Mouse (Mus musculus) CH12.LX (cell line): ENCODE measurements around the gene Mprip. TPM values are rescaled to one million over a fixed set of nuclear protein-coding genes. Genes with fewer than 3 reads are reported as not detected.
"Not testable (repeated sequence)": the region's sequence is repeated elsewhere in the genome, so short reads cannot be mapped to it uniquely, and the experiment has no call there.

Experiments
- DNase-seq: peaks from one replicate; pipeline ENCODE4 v3.0.0-alpha.2; 2013; ENCODE audit errors: extremely low read depth
- H3K27ac ChIP-seq: 2 replicates; pipeline ENCODE4 v1.5.1; 2012; ENCODE audit warnings: low read depth, mild to moderate bottlenecking, control low read depth, moderate library complexity; ENCODE audit not compliant: insufficient read depth
- H3K27me3 ChIP-seq: replicated peaks from 2 replicates; pipeline ENCODE3; 2012; ENCODE audit warnings: inconsistent platforms
- H3K36me3 ChIP-seq, 2 experiments: replicated peaks in 1 of 2; 2 replicates each; pipeline versions ENCODE3 to v1.6.1; 2012; ENCODE audit warnings: inconsistent platforms in 1 of 2, low read length in 1 of 2, mild to moderate bottlenecking in 1 of 2, mixed read lengths in 1 of 2, moderate library complexity in 1 of 2; ENCODE audit not compliant: control insufficient read depth in 1 of 2, insufficient read depth in 1 of 2
- H3K4me1 ChIP-seq, 2 experiments: 2 replicates each; pipeline ENCODE4 v1.6.1; 2012; ENCODE audit warnings: inconsistent platforms in 1 of 2, moderate library complexity in 1 of 2; ENCODE audit not compliant: insufficient read depth in 2 of 2, control insufficient read depth in 1 of 2
- H3K4me2 ChIP-seq: 2 replicates; pipeline ENCODE4 v1.6.1; 2012; ENCODE audit warnings: low read depth, mild to moderate bottlenecking, control low read depth; ENCODE audit not compliant: poor library complexity, insufficient read depth, severe bottlenecking
- H3K4me3 ChIP-seq, 3 experiments: fragments of 150-350 bp in 1 of 3; sonication (generic) in 1 of 3; replicated peaks in 1 of 3; 2 replicates each; pipeline versions ENCODE3 to v1.5.1; 2011 to 2012; ENCODE audit warnings: low read depth in 2 of 3, low read length in 2 of 3, mild to moderate bottlenecking in 2 of 3, moderate library complexity in 2 of 3, control low read depth in 1 of 3, improper control_type of control experiment in 1 of 3, inconsistent platforms in 1 of 3, mixed read lengths in 1 of 3; ENCODE audit not compliant: poor library complexity in 1 of 3
- H3K79me2 ChIP-seq: replicated peaks from 2 replicates; pipeline ENCODE4 v1.6.1; 2012; ENCODE audit warnings: mild to moderate bottlenecking, moderate library complexity; ENCODE audit not compliant: control insufficient read depth, poor library complexity, insufficient read depth, severe bottlenecking; ENCODE audit errors: extremely low read depth
- H3K9ac ChIP-seq: 2 replicates; pipeline ENCODE4 v1.6.1; 2012; ENCODE audit warnings: low read depth, mild to moderate bottlenecking, control low read depth, moderate library complexity; ENCODE audit not compliant: insufficient read depth
- H3K9me3 ChIP-seq: replicated peaks from 2 replicates; pipeline ENCODE3; 2012; ENCODE audit warnings: low read length, inconsistent platforms, mixed read lengths
- CHD2 ChIP-seq: IDR thresholded peaks from 2 replicates; pipeline ENCODE4 v1.6.1; 2011; ENCODE audit warnings: low read length, improper control_type of control experiment
- CTCF ChIP-seq, 2 experiments: IDR thresholded peaks in 1 of 2; conservative IDR thresholded peaks in 1 of 2; 2 replicates each; pipeline ENCODE4 v1.5.1; 2011 to 2012; ENCODE audit warnings: low read depth in 2 of 2, low read length in 2 of 2, improper control_type of control experiment in 1 of 2, inconsistent platforms in 1 of 2, mild to moderate bottlenecking in 1 of 2, moderate library complexity in 1 of 2
- IRF4 ChIP-seq: IDR thresholded peaks from 2 replicates; pipeline ENCODE4 v1.6.1; 2014; ENCODE audit warnings: low read depth, mild to moderate bottlenecking, inconsistent platforms, low read length, improper control_type of control experiment
- JUN ChIP-seq: IDR thresholded peaks from 2 replicates; pipeline ENCODE4 v1.6.1; 2011; ENCODE audit warnings: low read depth, mild to moderate bottlenecking, low read length, improper control_type of control experiment, moderate library complexity; ENCODE audit not compliant: insufficient read depth
- JUND ChIP-seq: conservative IDR thresholded peaks from 2 replicates; pipeline ENCODE4 v1.6.1; 2011; ENCODE audit warnings: low read depth, low read length, improper control_type of control experiment
- MAZ ChIP-seq: IDR thresholded peaks from 2 replicates; pipeline ENCODE4 v1.6.1; 2012; ENCODE audit warnings: low read depth, mild to moderate bottlenecking, inconsistent platforms, low read length, improper control_type of control experiment, moderate library complexity
- RAD21 ChIP-seq: IDR thresholded peaks from 2 replicates; pipeline ENCODE4 v1.6.1; 2011; ENCODE audit warnings: low read depth, mild to moderate bottlenecking, low read length, improper control_type of control experiment, moderate library complexity
- dilution Hi-C: fragments of 300-500 bp; cut with MboI; formaldehyde crosslinking; loops from 2 replicates; pipeline ENCODE4 v1.14.3; 2020; ENCODE audit warnings: low sequenced_read_pairs; ENCODE audit not compliant: extremely low pct_unique_long_range_greater_than_20kb, extremely low pct_ligation_motif_present
- in situ Hi-C: fragments of 300-500 bp; cut with MboI; formaldehyde crosslinking; loops from 3 replicates; pipeline ENCODE4 v1.14.3; 2019; ENCODE audit warnings: low sequenced_read_pairs, low pct_ligation_motif_present, low pct_unique_long_range_greater_than_20kb, mixed read lengths
- polyA plus RNA-seq: library from polyadenylated mRNA; unstranded; fragments of >175 nt; gene quantifications from 2 replicates; pipeline ENCODE4 v1.2.1, GENCODE M21; 2012; ENCODE audit warnings: low read depth; ENCODE audit not compliant: insufficient read length
- total RNA-seq, 2 experiments: library from RNA; depleted of rRNA; stranded (reverse); fragments of 300-350 nt in 1 of 2; fragments of >200 nt in 1 of 2; gene quantifications; 2 replicates each; pipeline ENCODE4 v1.2.3; 2012 to 2014

The Mprip gene
- total and polyA plus RNA-seq, 3 experiments: 50.6 to 59.5 (median 56.4) TPM

DNA sequence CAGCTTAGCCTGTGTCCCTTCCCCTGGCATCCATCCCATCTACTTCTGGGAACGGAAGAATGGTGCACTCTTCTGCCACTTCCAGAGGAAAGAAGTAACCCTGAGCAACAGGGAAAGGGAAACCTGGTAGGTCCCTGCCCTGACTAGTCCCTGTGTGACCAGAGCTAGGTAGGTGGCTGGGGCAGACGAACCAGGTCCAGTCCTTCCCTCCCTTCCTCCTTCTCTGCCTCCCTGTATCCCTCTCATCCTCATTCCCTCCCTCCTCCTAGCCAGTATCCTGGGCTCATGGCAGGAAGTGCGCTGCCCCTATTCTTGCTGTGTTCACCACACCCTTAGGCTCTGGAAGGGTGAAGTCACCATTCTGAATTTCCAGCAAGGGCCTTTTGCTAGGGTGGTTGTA is 70.7 kb downstream of the Mprip start:
- no peak for DNase-seq
- H3K4me1 ChIP-seq: peaks cover 0 to 6% of the 10 kb centered on the region in 2 experiments; a peak in 1 of 4 replicates
- no peaks in the 10 kb centered on the region for H3K79me2 ChIP-seq
- H3K27ac ChIP-seq: no peak overlapping the region
- no peak overlapping the region for H3K4me3 ChIP-seq
- no peak for TF ChIP-seq JUN
- no peak for TF ChIP-seq CHD2
- no peak for TF ChIP-seq MAZ
- no peak for TF ChIP-seq IRF4
- no peak overlapping the region for H3K4me2 ChIP-seq
- H3K9me3 ChIP-seq: no peaks in the 10 kb centered on the region
- in situ Hi-C loops (loop anchor here (5.0 kb wide), 1 partner anchor 100 kb away; no protein-coding TSS in a partner anchor), dilution Hi-C loops (no loop called here)
- H3K9ac ChIP-seq: no peak overlapping the region
- peaks cover 4 to 76% of the 10 kb centered on the region in 2 experiments for H3K36me3 ChIP-seq
- no peaks in the 10 kb centered on the region for H3K27me3 ChIP-seq

DNA sequence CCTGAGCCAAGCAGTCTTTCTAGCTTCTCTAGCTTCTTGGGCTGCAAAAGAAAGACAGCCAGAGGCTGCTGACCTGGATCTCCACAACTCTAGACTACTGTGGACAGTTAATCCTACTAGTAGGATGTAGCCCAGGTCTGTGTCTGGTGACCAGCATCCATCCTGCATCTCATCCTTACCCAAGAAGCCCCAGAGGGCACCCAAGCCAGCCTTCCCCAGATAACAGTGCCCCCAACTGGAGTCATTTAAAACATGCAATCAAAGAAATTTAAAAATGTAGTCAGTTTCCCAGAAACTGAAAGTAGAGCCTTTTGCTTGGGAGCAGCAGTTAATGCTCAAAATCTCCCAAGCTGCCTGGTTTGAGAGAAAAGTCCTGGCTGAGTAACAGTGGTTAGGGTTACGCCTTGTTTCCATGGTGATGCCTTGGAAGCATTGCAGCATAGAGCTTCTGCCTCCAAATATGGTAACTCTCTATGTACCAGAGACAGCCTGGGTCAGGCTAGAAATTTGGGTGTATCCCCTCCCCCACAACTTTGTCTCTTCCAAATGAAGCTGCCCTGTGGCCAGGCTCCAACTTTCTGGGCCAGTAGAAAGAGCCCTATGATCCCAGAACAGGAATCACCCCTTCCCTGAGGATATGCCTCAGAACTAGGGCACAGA is 71.4 kb downstream of the Mprip start:
- in situ Hi-C loops: loop anchor here (5.0 kb wide), 1 partner anchor 100 kb away; no protein-coding TSS in a partner anchor
- Histone ChIP-seq H3K4me1 (peaks cover 0 to 6% of the 10 kb centered on the region in 2 experiments; a peak in 1 of 4 replicates), H3K9ac (no peak overlapping the region), H3K27ac (no peak overlapping the region), H3K4me2 (no peak overlapping the region), H3K4me3 (no peak overlapping the region), H3K27me3 (no peaks in the 10 kb centered on the region), H3K9me3 (no peaks in the 10 kb centered on the region), H3K79me2 (no peaks in the 10 kb centered on the region), H3K36me3 (peaks cover 11 to 79% of the 10 kb centered on the region in 2 experiments)
- peak; percentile 27 for DNase-seq
- TF ChIP-seq RAD21 (peak; percentile 27), CTCF (conservative IDR thresholded peaks at IDR 0.05 in 1 of 2, IDR thresholded peaks at IDR 0.05 in 1 of 2; ENCODE audit: low read depth in 2 of 2, low read length in 2 of 2) (peak in 1 of 2 experiments; percentile 39; a peak in 2 of 4 replicates), JUND (no peak)
- dilution Hi-C loops: no loop called here

DNA sequence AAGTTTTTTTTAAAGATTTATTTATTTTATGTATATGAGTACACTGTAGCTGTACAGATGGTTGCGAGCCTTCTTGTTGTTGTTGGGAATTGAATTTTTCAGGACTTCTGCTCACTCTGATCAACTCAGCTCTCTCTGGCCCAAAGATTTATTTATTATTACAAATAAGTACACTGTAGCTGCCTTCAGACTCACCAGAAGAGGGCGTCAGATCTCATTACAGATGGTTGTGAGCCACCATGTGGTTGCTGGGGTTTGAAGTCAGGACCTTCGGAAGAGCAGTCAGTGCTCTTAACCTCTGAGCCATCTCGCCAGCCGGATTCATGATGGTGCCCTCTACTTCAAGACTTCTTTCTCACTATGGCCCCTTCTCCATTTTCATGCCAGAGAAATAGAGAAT is 72.5 kb downstream of the Mprip start:
- H3K27me3 ChIP-seq, H3K9me3 ChIP-seq, dilution Hi-C loops, H3K79me2 ChIP-seq, H3K27ac ChIP-seq: not testable (repeated sequence)
- H3K36me3 ChIP-seq: peaks cover 12 to 80% of the 10 kb centered on the region in 2 experiments
- in situ Hi-C loops: loop anchor here (5.0 kb wide), 1 partner anchor 101 kb away; no protein-coding TSS in a partner anchor
- TF ChIP-seq CTCF (conservative IDR thresholded peaks at IDR 0.05 in 1 of 2, IDR thresholded peaks at IDR 0.05 in 1 of 2; ENCODE audit: low read depth in 2 of 2, low read length in 2 of 2): peak in 1 of 2 experiments; percentile 44; a peak in 2 of 4 replicates
- TF ChIP-seq, all 38 proteins: peak for 1; not testable (repeated sequence) for 37
- not testable (repeated sequence) for H3K4me3 ChIP-seq, H3K9ac ChIP-seq, DNase-seq, H3K4me1 ChIP-seq, H3K4me2 ChIP-seq
